Mouse (Mus musculus) bone marrow, adult 2 months (tissue): ENCODE results near the gene Zc3h15. TPM values are rescaled to one million over a fixed set of nuclear protein-coding genes. Genes with fewer than 3 reads are reported as not detected.
A peak's percentile ranks its signal among the peaks of the same experiment; 100 is the strongest.

Experiments
- H3K27ac ChIP-seq: fragments of 200-500 bp; 2 replicates; pipeline ENCODE4 v1.5.1; 2012; ENCODE audit warnings: low read depth, mild to moderate bottlenecking, control low read depth, inconsistent platforms, low read length; ENCODE audit not compliant: control insufficient read depth, poor library complexity, insufficient read depth
- H3K4me1 ChIP-seq: fragments of 200-500 bp; 2 replicates; pipeline ENCODE4 v1.6.1; 2011; ENCODE audit warnings: low read length; ENCODE audit not compliant: control insufficient read depth, insufficient read depth
- H3K4me3 ChIP-seq: fragments of 200-500 bp; replicated peaks from 2 replicates; pipeline ENCODE3; 2011; ENCODE audit warnings: mild to moderate bottlenecking, low read depth, low read length, control low read depth; ENCODE audit not compliant: control insufficient read depth
- CTCF ChIP-seq: fragments of 200-500 bp; IDR thresholded peaks from 2 replicates; pipeline ENCODE4 v1.5.1; 2011; ENCODE audit warnings: low read length, control low read depth; ENCODE audit not compliant: control insufficient read depth, insufficient read depth
- POLR2A ChIP-seq: fragments of 200-500 bp; IDR thresholded peaks from 2 replicates; pipeline ENCODE4 v1.6.1; 2011; ENCODE audit warnings: low read depth, mild to moderate bottlenecking, control low read depth, low read length, borderline replicate concordance; ENCODE audit not compliant: control insufficient read depth
- WGBS: fragments of 180-500 bp; shearing (Covaris S2); methylation state at CpG from one replicate; pipeline ENCODE4 v1.1.7; 2018; 5-methylcytosine and 5-hydroxymethylcytosine counted together
- polyA plus RNA-seq: library from polyadenylated mRNA; stranded (reverse); fragments of >200 nt; gene quantifications from 2 replicates; pipeline ENCODE4 v1.2.4, GENCODE M21; 2011; ENCODE audit warnings: low replicate concordance; ENCODE audit not compliant: missing spikeins, insufficient read depth, insufficient read length

Gene Zc3h15
- polyA plus RNA-seq, result 49.7 and 67.0 TPM in 2 replicates

DNA sequence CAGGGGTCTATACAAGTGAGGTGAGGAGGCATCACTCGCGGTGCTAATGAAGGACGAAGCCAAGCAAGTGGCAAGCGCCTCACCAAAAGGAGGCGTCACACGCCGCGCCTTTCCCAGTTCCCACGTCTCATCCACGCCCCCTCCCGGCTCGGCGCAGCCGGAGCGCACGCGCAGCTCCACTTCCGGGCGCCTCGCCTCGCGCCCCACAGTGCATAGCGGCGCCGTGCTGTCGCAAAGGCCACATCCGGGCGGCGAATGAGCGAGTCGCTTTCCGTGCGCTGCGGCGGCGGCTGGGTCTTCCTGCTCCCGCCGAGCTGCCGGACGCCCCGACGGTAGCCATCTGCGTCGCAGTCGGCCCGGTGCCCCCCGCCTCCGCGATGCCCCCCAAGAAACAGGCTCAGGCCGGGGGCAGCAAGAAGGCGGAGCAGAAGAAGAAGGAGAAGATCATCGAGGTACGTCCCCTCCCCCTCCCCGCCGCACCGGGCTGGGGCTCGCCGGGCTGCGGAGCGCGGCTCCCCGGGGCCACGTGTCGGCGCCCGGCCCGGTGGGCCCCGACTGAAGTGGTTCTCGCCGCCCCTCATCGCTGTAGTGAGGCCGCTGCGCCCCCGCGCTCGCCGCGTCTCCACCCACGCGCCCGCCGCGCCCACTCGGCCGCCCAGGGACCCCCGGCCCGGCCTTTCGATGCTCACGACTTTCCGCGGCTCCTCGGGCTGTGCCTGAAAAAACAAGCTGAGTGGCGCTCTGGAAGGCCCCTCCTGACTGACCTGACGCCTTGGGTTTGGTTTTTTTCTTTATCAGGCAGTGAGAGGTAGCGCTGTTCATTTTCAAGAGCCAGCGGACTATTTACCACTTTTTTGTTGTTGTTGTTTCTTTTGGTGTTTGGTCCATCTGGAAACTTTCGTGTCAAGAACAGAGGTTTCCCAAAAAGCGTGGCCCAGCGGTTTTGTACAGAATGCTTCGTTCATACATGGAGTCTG is at the start of gene Zc3h15:
Zc3h15 (plus strand) TSS at position 160 of the 977 bp plus-strand sequence.
- Histone ChIP-seq H3K4me3 (peak within 1 kb of the TSS; percentile 83), H3K27ac (peak within 1 kb of the TSS; percentile 79), H3K4me1 (no peaks in the 10 kb centered on the region)
- under 1% methylated on average over 98 of the region's 100 CpGs for WGBS
- TF ChIP-seq CTCF (peak; percentile 50; the same call in 1 of the 2 replicates), POLR2A (peak; percentile 68; the same call in 1 of the 2 replicates)

- Histone ChIP-seq H3K27ac (no peak overlapping the region), H3K4me1 (peaks cover under 1% of the 10 kb centered on the region; the same call in 1 of the 2 replicates), H3K4me3 (no peak overlapping the region)
- TF ChIP-seq POLR2A, result no peak
- no peak for TF ChIP-seq CTCF
- WGBS, result 81% methylated on average over 11 of the region's 11 CpGs
Measured at GRCm38 (mm10) chr2:83620558-83621367, 23.5 kb upstream of the Zc3h15 start.

DNA sequence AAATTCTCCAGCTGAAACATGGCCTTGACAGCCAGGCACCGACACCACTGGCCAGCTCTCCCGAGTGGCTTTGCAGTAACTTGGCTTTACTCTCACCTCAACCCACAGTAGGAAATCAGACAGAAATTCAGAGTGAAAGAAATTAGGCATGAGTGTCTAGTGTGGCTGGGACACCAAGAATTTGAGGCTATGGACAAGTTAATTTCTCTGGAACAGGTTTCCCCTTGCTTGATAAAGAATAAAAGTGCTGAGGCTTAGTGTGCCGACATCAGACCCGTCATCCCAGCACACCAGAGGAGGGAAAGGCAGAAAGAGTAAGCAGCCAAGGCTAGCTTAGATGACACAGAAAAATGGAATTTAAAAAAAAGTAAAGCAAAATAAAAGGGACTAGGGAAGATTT is 22.7 kb upstream of the Zc3h15 start:
- H3K4me1 ChIP-seq, result peaks cover 2% of the 10 kb centered on the region; the same call in 1 of the 2 replicates
- no peak for TF ChIP-seq CTCF
- TF ChIP-seq POLR2A, result no peak
- H3K27ac ChIP-seq, result no peak overlapping the region
- H3K4me3 ChIP-seq, result no peak overlapping the region
- WGBS, result 71% methylated on average over 4 of the region's 4 CpGs

- peaks cover 2% of the 10 kb centered on the region; the same call in 1 of the 2 replicates for H3K4me1 ChIP-seq
- H3K27ac ChIP-seq, result no peak overlapping the region
- WGBS, result 48% methylated on average over 11 of the region's 11 CpGs
- no peak overlapping the region for H3K4me3 ChIP-seq
- no peak for TF ChIP-seq CTCF
- TF ChIP-seq POLR2A, result no peak
Measured at GRCm38 (mm10) chr2:83622792-83623191, 21.4 kb upstream of the Zc3h15 start.

GRCm38 (mm10) chr2:83624045-83624444 is 20.2 kb upstream of the Zc3h15 start:
- TF ChIP-seq CTCF, result no peak
- TF ChIP-seq POLR2A, result no peak
- Histone ChIP-seq H3K4me3 (no peak overlapping the region), H3K4me1 (peaks cover 2% of the 10 kb centered on the region; the same call in 1 of the 2 replicates), H3K27ac (no peak overlapping the region)
- WGBS, result 59% methylated on average over 4 of the region's 4 CpGs

- Histone ChIP-seq H3K4me1 (peaks cover 2% of the 10 kb centered on the region; the same call in 1 of the 2 replicates), H3K27ac (no peak overlapping the region), H3K4me3 (no peak overlapping the region)
- 23% methylated on average over 10 of the region's 10 CpGs for WGBS
- peak; percentile 89 for TF ChIP-seq CTCF
- TF ChIP-seq POLR2A, result no peak
Measured at GRCm38 (mm10) chr2:83625226-83626108, 18.8 kb upstream of the Zc3h15 start.

- TF ChIP-seq POLR2A, result no peak
- TF ChIP-seq CTCF, result no peak
- no peak overlapping the region for H3K4me3 ChIP-seq
- WGBS, result 86% methylated on average over 9 of the region's 9 CpGs
- H3K4me1 ChIP-seq, result peaks cover 2% of the 10 kb centered on the region; the same call in 1 of the 2 replicates
- H3K27ac ChIP-seq, result no peak overlapping the region
Measured at GRCm38 (mm10) chr2:83626881-83627280, 17.4 kb upstream of the Zc3h15 start.
